Mouse (Mus musculus): ENCODE measurements around the gene Apol7a. TPM values are rescaled to one million over a fixed set of nuclear protein-coding genes. Genes with fewer than 3 reads are reported as not detected.
"Not testable (repeated sequence)": the region's sequence is repeated elsewhere in the genome, so short reads cannot be mapped to it uniquely, and the experiment has no call there.

The Apol7a gene
- polyA plus RNA-seq, 1 experiment from 2014 or later: not detected

DNA sequence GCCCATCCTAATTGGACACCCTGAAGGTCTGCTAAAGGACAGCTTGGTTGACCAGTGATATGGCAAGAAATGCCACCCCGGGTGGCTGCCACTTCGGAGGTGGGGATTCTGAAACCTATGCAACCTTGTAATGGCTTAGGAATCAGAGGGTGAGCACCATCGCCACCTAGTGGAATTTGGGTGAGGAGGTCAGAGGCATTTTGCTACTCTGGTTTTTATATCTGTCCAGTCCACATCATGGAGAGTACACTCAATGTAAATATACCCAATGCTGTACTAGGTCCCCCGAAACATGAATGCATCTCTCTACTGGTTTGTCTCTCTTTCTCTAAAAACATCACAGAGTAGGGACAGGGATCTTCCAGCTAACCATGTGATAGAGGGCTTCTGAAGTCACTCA is 13.8 kb upstream of the Apol7a start:
- WGBS: 43% methylated on average over 4 of the region's 4 CpGs
- not testable (repeated sequence) for H3K27me3 ChIP-seq (replicated peaks; ENCODE audit: control insufficient read depth, insufficient read depth, low read length); H3K36me3 ChIP-seq (ENCODE audit: control insufficient read depth, insufficient read depth, low read length); H3K9ac ChIP-seq (ENCODE audit: low read length); ATAC-seq; H3K4me3 ChIP-seq (ENCODE audit: low read depth, low read length); H3K27ac ChIP-seq (ENCODE audit: low read depth, low read length); DNase-seq (ENCODE audit: low spot score); H3K4me2 ChIP-seq (ENCODE audit: low read length); H3K4me1 ChIP-seq (ENCODE audit: control insufficient read depth, insufficient read depth, low read length); H3K9me3 ChIP-seq (replicated peaks; ENCODE audit: control insufficient read depth, low read length)

DNA sequence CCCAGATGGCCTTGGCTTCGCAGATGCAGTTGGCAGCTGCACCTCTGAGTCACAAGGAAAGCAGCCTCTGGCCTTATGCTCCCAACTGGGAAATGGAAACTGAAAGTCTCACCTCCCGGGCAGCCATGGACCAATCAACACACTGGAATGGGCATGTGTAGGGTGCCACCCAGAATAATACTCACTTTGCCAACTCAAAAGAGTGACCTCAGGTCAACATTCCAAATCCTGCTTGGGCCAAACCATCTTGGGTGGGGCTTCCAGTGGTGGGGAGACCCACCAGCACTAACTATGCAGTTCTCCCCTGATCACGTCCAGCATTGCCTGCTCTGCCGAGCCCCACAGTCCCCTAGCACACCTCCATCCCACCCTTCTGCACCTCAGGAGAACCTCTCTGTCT is 12.1 kb upstream of the Apol7a start, which contains the start of gene Apol9a:
Gene Apol9a, minus strand, starts transcription at position 101 of the 400 bp plus-strand sequence.
- H3K4me2 ChIP-seq (ENCODE audit: low read length); ATAC-seq; H3K9me3 ChIP-seq (replicated peaks; ENCODE audit: control insufficient read depth, low read length); H3K4me1 ChIP-seq (ENCODE audit: control insufficient read depth, insufficient read depth, low read length); H3K36me3 ChIP-seq (ENCODE audit: control insufficient read depth, insufficient read depth, low read length); H3K27ac ChIP-seq (ENCODE audit: low read depth, low read length); H3K9ac ChIP-seq (ENCODE audit: low read length); DNase-seq (ENCODE audit: low spot score); H3K27me3 ChIP-seq (replicated peaks; ENCODE audit: control insufficient read depth, insufficient read depth, low read length); H3K4me3 ChIP-seq (ENCODE audit: low read depth, low read length): not testable (repeated sequence)
- WGBS: 100% methylated on average over 2 of the region's 4 CpGs

DNA sequence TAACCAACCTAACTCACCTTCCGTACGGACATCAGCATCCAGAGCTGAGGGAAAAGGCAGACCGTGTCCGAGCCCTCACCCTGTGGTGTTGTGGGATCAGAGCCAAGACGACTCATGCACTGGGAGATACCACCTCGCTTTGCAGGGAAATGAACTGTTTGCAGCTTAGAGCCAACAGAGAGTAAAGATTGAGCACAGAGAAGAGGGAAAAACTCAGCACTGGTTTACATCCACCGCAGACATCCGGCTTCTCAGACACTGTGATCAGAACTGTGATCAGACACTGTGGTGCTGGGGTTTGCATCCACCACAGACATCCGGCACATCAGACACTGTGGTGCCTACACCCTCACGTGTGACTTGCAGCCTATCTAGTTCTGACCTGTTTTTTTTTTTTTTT is 7.5 kb upstream of the Apol7a start:
- H3K36me3 ChIP-seq (ENCODE audit: control insufficient read depth, insufficient read depth, low read length); H3K4me1 ChIP-seq (ENCODE audit: control insufficient read depth, insufficient read depth, low read length); H3K4me2 ChIP-seq (ENCODE audit: low read length); DNase-seq (ENCODE audit: low spot score); H3K4me3 ChIP-seq (ENCODE audit: low read depth, low read length); H3K27ac ChIP-seq (ENCODE audit: low read depth, low read length); H3K27me3 ChIP-seq (replicated peaks; ENCODE audit: control insufficient read depth, insufficient read depth, low read length); ATAC-seq; H3K9ac ChIP-seq (ENCODE audit: low read length); H3K9me3 ChIP-seq (replicated peaks; ENCODE audit: control insufficient read depth, low read length): not testable (repeated sequence)
- 84% methylated on average over 10 of the region's 10 CpGs for WGBS

DNA sequence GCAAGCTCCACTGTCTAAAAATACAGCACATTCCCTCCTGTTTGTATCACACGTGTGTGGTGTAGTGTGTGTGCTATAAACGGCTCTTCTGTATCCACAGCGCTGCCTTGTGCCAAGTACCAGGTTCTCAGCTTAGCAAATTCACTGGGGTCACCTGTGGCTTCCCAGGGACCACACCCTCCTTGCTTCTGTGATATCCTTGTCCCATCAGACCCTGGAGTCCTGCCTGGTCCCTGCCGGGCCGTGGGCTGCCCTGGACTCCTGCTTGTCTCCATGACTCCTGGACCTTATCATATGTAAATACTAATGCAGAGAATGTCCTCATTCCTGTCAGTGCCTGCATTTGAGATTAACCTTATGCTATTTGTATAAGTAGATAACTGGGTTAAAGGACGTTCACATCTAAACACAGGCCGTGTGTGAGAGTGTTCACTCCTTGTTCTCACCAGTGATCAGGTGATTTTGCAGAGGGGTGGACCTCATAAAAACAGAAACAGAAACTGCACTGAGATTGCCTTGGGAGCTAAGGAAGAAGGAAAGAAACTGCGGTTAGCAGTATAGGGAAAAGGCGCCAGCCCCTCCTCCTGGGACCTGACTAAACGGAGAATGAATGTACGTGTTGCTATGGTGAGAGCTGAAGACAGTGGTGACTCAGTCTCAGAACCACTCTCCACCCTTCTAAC is 1.3 kb downstream of the Apol7a start:
- DNase-seq (ENCODE audit: low spot score); H3K4me3 ChIP-seq (ENCODE audit: low read depth, low read length); H3K27ac ChIP-seq (ENCODE audit: low read depth, low read length); H3K27me3 ChIP-seq (replicated peaks; ENCODE audit: control insufficient read depth, insufficient read depth, low read length); H3K9ac ChIP-seq (ENCODE audit: low read length); H3K4me2 ChIP-seq (ENCODE audit: low read length); ATAC-seq; H3K9me3 ChIP-seq (replicated peaks; ENCODE audit: control insufficient read depth, low read length); H3K4me1 ChIP-seq (ENCODE audit: control insufficient read depth, insufficient read depth, low read length); H3K36me3 ChIP-seq (ENCODE audit: control insufficient read depth, insufficient read depth, low read length): not testable (repeated sequence)
- 78% methylated on average over 11 of the region's 11 CpGs for WGBS

DNA sequence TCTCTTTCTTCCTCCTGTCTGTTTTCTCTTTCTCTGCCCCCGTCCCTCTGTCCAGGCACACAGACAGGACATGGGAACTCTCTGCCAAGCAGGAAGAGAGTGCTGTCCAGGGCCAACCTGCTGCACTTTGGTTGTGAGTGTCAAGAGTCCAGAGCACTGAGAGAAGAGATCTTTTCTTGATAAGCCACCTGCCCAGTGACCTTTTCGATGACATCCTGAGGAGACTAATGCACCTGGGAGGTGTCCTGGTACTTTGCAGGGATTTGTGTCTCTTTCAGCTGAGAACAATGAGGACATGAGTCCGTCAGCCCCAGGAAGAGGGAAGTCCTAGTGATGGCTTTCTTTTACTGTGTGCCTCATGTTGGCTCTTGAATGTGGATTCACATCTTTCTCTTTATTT is 5.1 kb downstream of the Apol7a start:
- not testable (repeated sequence) for H3K4me3 ChIP-seq (ENCODE audit: low read depth, low read length); H3K27ac ChIP-seq (ENCODE audit: low read depth, low read length); DNase-seq (ENCODE audit: low spot score); H3K9me3 ChIP-seq (replicated peaks; ENCODE audit: control insufficient read depth, low read length); H3K9ac ChIP-seq (ENCODE audit: low read length); H3K4me1 ChIP-seq (ENCODE audit: control insufficient read depth, insufficient read depth, low read length); ATAC-seq; H3K36me3 ChIP-seq (ENCODE audit: control insufficient read depth, insufficient read depth, low read length); H3K27me3 ChIP-seq (replicated peaks; ENCODE audit: control insufficient read depth, insufficient read depth, low read length); H3K4me2 ChIP-seq (ENCODE audit: low read length)
- WGBS: 65% methylated on average over 3 of the region's 3 CpGs

DNA sequence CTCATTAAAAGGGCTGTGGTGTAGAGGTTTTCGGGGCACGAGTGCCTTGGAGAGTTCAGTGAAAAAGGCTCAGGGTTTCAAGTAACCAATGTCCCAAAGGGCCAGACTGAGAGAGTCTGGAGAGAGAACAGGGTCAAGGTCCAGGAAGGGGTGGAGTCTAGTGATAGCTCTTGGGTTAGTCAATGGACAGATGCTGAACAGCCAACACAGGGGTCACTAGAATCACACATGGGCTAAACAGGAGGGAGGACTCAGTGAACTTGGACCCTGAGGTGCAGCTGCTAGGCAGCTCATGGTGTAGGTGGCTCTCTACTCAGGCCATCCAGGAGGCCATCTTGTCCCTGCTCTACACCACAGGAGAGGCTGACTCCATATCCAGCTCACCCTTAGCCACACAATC is 11.4 kb downstream of the Apol7a start:
- WGBS: 93% methylated on average over 2 of the region's 2 CpGs
- no peak overlapping the region for H3K27ac ChIP-seq (ENCODE audit: low read depth, low read length)
- H3K9me3 ChIP-seq (replicated peaks; ENCODE audit: control insufficient read depth, low read length): no peaks in the 10 kb centered on the region
- no peak overlapping the region for H3K4me2 ChIP-seq (ENCODE audit: low read length)
- no peak overlapping the region for H3K9ac ChIP-seq (ENCODE audit: low read length)
- H3K4me1 ChIP-seq (ENCODE audit: control insufficient read depth, insufficient read depth, low read length): no peaks in the 10 kb centered on the region
- no peak for ATAC-seq
- no peak overlapping the region for H3K4me3 ChIP-seq (ENCODE audit: low read depth, low read length)
- no peaks in the 10 kb centered on the region for H3K36me3 ChIP-seq (ENCODE audit: control insufficient read depth, insufficient read depth, low read length)
- H3K27me3 ChIP-seq (replicated peaks; ENCODE audit: control insufficient read depth, insufficient read depth, low read length): no peaks in the 10 kb centered on the region
- no peak for DNase-seq (ENCODE audit: low spot score)

DNA sequence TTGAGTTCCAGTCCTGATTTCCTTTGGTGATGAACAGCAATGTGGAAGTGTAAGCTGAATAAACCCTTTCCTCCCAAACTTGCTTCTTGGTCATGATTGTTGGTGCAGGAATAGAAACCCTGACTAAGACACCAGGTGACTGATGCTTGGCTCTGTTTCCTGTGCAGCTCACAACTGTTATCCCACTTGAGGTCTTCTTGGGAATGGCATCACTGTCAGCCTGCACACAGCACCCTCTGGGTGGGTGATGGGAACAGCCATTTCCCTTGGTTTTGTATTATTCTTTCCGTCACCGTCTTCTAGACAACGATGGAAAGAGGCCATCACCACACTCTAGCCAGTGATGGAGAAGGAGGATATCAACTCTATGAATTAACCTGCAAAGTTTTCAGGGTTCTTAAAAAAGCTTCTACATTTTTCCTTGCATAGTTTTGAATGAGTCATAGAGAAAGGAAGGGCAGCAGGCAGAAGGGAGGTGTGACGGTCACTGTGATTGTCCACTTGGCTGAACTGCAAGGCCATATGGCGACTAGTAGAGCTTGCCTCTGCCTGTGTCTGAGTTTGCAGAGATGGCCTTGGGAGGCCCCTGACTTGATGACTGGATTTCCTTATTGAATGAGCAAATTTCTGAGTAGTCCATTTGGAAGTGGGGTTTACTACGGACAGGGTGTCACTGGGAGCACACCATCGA is 14.4 kb downstream of the Apol7a start:
- WGBS: 91% methylated on average over 7 of the region's 7 CpGs
- H3K9me3 ChIP-seq (replicated peaks; ENCODE audit: control insufficient read depth, low read length): no peaks in the 10 kb centered on the region
- DNase-seq (ENCODE audit: low spot score): no peak

DNA sequence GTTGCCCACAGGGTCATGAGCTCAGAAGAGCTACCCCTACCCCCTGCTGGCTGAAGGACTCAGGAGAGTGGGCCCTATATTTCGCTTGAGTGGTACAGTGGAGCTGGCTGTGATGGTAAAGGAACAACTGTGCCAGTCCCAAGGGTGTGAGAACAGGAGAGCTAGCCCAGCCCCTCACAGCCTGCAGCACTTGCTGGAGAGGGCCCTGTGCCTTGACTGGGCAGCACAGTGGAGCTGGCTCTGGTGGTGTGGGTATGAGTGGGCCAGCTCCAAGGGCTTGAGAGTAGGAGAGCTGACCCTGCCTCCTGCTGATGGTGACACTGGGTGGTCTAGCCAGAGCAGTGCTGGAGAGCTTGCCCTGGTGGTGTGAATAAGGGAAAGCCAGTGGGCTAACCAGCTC is 16.0 kb downstream of the Apol7a start:
- H3K4me2 ChIP-seq (ENCODE audit: low read length): no peak overlapping the region
- H3K36me3 ChIP-seq (ENCODE audit: control insufficient read depth, insufficient read depth, low read length): no peaks in the 10 kb centered on the region
- DNase-seq (ENCODE audit: low spot score): no peak
- WGBS: 38% methylated on average over 1 of the region's 1 CpGs
- ATAC-seq: no peak
- no peak overlapping the region for H3K4me3 ChIP-seq (ENCODE audit: low read depth, low read length)
- no peak overlapping the region for H3K9ac ChIP-seq (ENCODE audit: low read length)
- no peak overlapping the region for H3K27ac ChIP-seq (ENCODE audit: low read depth, low read length)
- H3K27me3 ChIP-seq (replicated peaks; ENCODE audit: control insufficient read depth, insufficient read depth, low read length): no peaks in the 10 kb centered on the region
- no peaks in the 10 kb centered on the region for H3K4me1 ChIP-seq (ENCODE audit: control insufficient read depth, insufficient read depth, low read length)
- H3K9me3 ChIP-seq (replicated peaks; ENCODE audit: control insufficient read depth, low read length): no peaks in the 10 kb centered on the region

More for the DNA sequence above, 14.4 kb downstream of the Apol7a start:
- H3K27me3 ChIP-seq (replicated peaks; ENCODE audit: control insufficient read depth, insufficient read depth, low read length): no peaks in the 10 kb centered on the region
- H3K36me3 ChIP-seq (ENCODE audit: control insufficient read depth, insufficient read depth, low read length): no peaks in the 10 kb centered on the region
- H3K9ac ChIP-seq (ENCODE audit: low read length): no peak overlapping the region
- no peak for ATAC-seq
- H3K4me3 ChIP-seq (ENCODE audit: low read depth, low read length): no peak overlapping the region
- no peak overlapping the region for H3K27ac ChIP-seq (ENCODE audit: low read depth, low read length)
- no peak overlapping the region for H3K4me2 ChIP-seq (ENCODE audit: low read length)
- H3K4me1 ChIP-seq (ENCODE audit: control insufficient read depth, insufficient read depth, low read length): no peaks in the 10 kb centered on the region

DNA sequence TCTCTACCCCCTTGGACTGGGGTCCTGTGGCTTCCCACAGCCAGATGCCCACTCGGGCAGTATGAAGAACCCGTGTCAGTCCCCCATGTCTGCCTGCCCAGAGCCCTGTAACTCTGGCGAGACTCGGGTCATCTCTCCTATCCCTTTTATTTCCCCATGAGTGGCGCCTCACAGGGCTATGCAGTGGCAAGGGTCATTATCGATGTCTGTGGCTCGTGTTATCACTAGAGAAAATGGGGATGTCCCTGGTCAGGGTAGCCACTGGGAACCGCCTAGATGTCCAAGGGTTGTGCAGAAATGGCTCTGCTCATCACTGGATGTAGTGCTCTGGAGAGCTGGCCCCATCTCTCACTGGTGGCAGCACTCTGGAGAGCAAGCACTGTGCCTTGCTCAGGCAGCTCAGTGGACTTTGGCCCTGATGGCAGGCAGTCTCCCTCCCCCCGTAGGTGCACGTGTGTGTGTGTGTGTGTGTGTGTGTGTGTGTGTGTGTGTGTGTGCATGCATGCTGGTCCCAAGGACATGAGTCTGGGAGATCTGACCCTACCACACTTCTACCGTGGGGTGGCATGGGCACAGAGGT is 16.5 kb downstream of the Apol7a start:
- Histone ChIP-seq H3K27me3 (replicated peaks; ENCODE audit: control insufficient read depth, insufficient read depth, low read length) (no peaks in the 10 kb centered on the region), H3K27ac (ENCODE audit: low read depth, low read length) (no peak overlapping the region), H3K4me3 (ENCODE audit: low read depth, low read length) (no peak overlapping the region), H3K9me3 (replicated peaks; ENCODE audit: control insufficient read depth, low read length) (no peaks in the 10 kb centered on the region), H3K9ac (ENCODE audit: low read length) (no peak overlapping the region), H3K4me2 (ENCODE audit: low read length) (no peak overlapping the region), H3K36me3 (ENCODE audit: control insufficient read depth, insufficient read depth, low read length) (no peaks in the 10 kb centered on the region), H3K4me1 (ENCODE audit: control insufficient read depth, insufficient read depth, low read length) (no peaks in the 10 kb centered on the region)
- no peak for ATAC-seq
- no peak for DNase-seq (ENCODE audit: low spot score)
- WGBS: 91% methylated on average over 11 of the region's 11 CpGs

Data from forebrain, embryonic 14.5 days (tissue).